Mouse (Mus musculus) lung, postnatal 0 days (tissue): ENCODE measurements around the gene Vmn1r119. TPM values are rescaled to one million over a fixed set of nuclear protein-coding genes. Genes with fewer than 3 reads are reported as not detected.
"Not testable (repeated sequence)": the region's sequence is repeated elsewhere in the genome, so short reads cannot be mapped to it uniquely, and the experiment has no call there.

Source experiments
- ATAC-seq: fragments of 200-750 bp; cut with Nextera tagmentation; 2 replicates; pipeline ENCODE4 v1.8.0; 2017; ENCODE audit warnings: moderate library complexity
- DNase-seq: peaks from one replicate; pipeline ENCODE4 v3.0.0-alpha.2; 2016; ENCODE audit warnings: low spot score
- H3K27ac ChIP-seq: fragments of 300-500 bp; sonication (generic); 2 replicates; pipeline ENCODE4 v1.5.1; 2014; ENCODE audit warnings: antibody characterized with exemption, mild to moderate bottlenecking, low read length, mixed read lengths
- H3K27me3 ChIP-seq: fragments of 300-500 bp; sonication (generic); replicated peaks from 2 replicates; pipeline ENCODE4 v1.6.1; 2014; ENCODE audit warnings: low read length, mixed read lengths; ENCODE audit not compliant: insufficient read depth
- H3K36me3 ChIP-seq: fragments of 300-500 bp; sonication (generic); 2 replicates; pipeline ENCODE4 v1.6.1; 2014; ENCODE audit warnings: low read length, mixed read lengths; ENCODE audit not compliant: insufficient read depth
- H3K4me1 ChIP-seq: fragments of 300-500 bp; sonication (generic); 2 replicates; pipeline ENCODE4 v1.6.1; 2014; ENCODE audit warnings: antibody characterized with exemption, low read depth, low read length, mixed read lengths; ENCODE audit not compliant: insufficient read depth
- H3K4me2 ChIP-seq: fragments of 300-500 bp; sonication (generic); replicated peaks from 2 replicates; pipeline ENCODE4 v1.6.1; 2014; ENCODE audit warnings: low read depth, mild to moderate bottlenecking, low read length, moderate library complexity, mixed read lengths
- H3K4me3 ChIP-seq: fragments of 300-500 bp; sonication (generic); 2 replicates; pipeline ENCODE4 v1.5.1; 2014; ENCODE audit warnings: low read depth, low read length
- H3K9ac ChIP-seq: fragments of 300-500 bp; sonication (generic); replicated peaks from 2 replicates; pipeline ENCODE4 v1.6.1; 2014; ENCODE audit warnings: low read depth, mild to moderate bottlenecking
- H3K9me3 ChIP-seq: fragments of 300-500 bp; sonication (generic); 2 replicates; pipeline ENCODE4 v1.6.1; 2016; ENCODE audit warnings: low read length, mixed read lengths
- WGBS: fragments of 180-500 bp; shearing (Covaris S2); extraction: QIAGEN DNeasy Blood & Tissue Kit; methylation state at CpG from one replicate; pipeline ENCODE4 v1.1.7; 2014; 5-methylcytosine and 5-hydroxymethylcytosine counted together
- polyA plus RNA-seq: library from polyadenylated mRNA; unstranded; fragments of >200 nt; fragmentation: Nextera tagmentation; extraction: Ambion mirVana; gene quantifications from 2 replicates; pipeline ENCODE4 v1.2.1, GENCODE M21; 2015

Gene Vmn1r119
- polyA plus RNA-seq = not detected in 2 replicates

- ATAC-seq, H3K4me1 ChIP-seq, H3K9ac ChIP-seq, H3K27me3 ChIP-seq, H3K36me3 ChIP-seq, H3K9me3 ChIP-seq, H3K4me2 ChIP-seq, H3K4me3 ChIP-seq, H3K27ac ChIP-seq, DNase-seq: not testable (repeated sequence)
- WGBS = no CpG with 5 or more reads among the region's 2 CpGs
Observed at GRCm38 (mm10) chr7:21012355-21012754, at the start of gene Vmn1r119. TSS of gene Vmn1r119 (minus strand) at chr7:21012455.

DNA sequence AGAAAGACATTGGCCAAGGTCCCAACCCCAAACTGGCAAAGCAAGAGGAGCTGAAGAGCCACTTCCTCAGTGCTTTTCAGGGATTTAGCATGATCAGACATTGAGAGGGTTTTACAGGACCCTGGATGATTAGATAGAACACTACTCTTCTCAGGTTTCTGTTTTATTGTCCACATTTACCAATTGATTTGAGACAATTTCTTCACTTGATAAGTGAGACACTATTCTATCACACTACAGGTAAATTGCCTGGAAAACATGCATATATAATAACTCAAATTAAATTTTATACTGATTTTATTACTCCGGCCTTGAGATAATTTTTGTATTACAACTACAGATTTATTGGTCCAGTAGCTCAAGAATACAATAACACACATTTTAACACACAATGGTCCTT lies 41.4 kb upstream of the Vmn1r119 start, which contains the start of gene Vmn1r120:
Gene Vmn1r120, minus strand, starts transcription at position 101 of the 400 bp plus-strand sequence.
- H3K9me3 ChIP-seq, DNase-seq, H3K36me3 ChIP-seq, H3K4me2 ChIP-seq, H3K27ac ChIP-seq, ATAC-seq, H3K4me1 ChIP-seq, H3K4me3 ChIP-seq, H3K27me3 ChIP-seq, H3K9ac ChIP-seq: not testable (repeated sequence)
- WGBS = 67% methylated on average over 1 of the region's 1 CpGs

Other genes starting within 250 kb of the Vmn1r119 start
- gene Vmn1r112, start 241.3 kb downstream of the Vmn1r119 start, polyA plus RNA-seq = not detected in 2 replicates
- not detected in 2 replicates for gene Vmn1r113, start 225.2 kb downstream of the Vmn1r119 start, polyA plus RNA-seq
- not detected in 2 replicates for gene Vmn1r114, start 200.3 kb downstream of the Vmn1r119 start, polyA plus RNA-seq
- gene Vmn1r115, start 167.5 kb downstream of the Vmn1r119 start, polyA plus RNA-seq = not detected in 2 replicates
- not detected in 2 replicates for gene Vmn1r116, start 140.2 kb downstream of the Vmn1r119 start, polyA plus RNA-seq
- gene Vmn1r117, start 128.3 kb downstream of the Vmn1r119 start, polyA plus RNA-seq = not detected in 2 replicates
- not detected in 2 replicates for gene Vmn1r118, start 100.1 kb downstream of the Vmn1r119 start, polyA plus RNA-seq
- not detected in 2 replicates for gene Vmn1r120, start 41.3 kb upstream of the Vmn1r119 start, polyA plus RNA-seq
- not detected in 2 replicates for gene Vmn1r121, start 86.1 kb upstream of the Vmn1r119 start, polyA plus RNA-seq
- not detected in 2 replicates for gene Vmn1r122, start 121.7 kb upstream of the Vmn1r119 start, polyA plus RNA-seq
- not detected in 2 replicates for gene Vmn1r123, start 149.7 kb upstream of the Vmn1r119 start, polyA plus RNA-seq
- gene Gm5157, start 178.0 kb upstream of the Vmn1r119 start, polyA plus RNA-seq = not detected in 2 replicates
- not detected in 2 replicates for gene Vmn1r124, start 248.2 kb upstream of the Vmn1r119 start, polyA plus RNA-seq